ENCODE assay signal across 15 mouse cellular contexts in genomic region chr16:38648783-38649430, GRCm38 (mm10).
DNase-seq lines count a peak whose midpoint lies in the region; ATAC-seq and TF ChIP-seq lines count a peak whose summit lies in the region.
"Had no signal": no experiment of that assay in that cellular context is flagged by ENCODE, and none has a peak within 500 bp of the region (broad histone marks: within the 10 kb centered on the region; RNA-seq: fewer than 3 reads in every experiment).

No protein-coding gene starts in this region.

- DNase-seq in forebrain, embryonic 10.5 days (ENCODE audit: extremely low spot score, low spot score): no peak
- DNase-seq in liver, adult 2 months (ENCODE audit: extremely low read depth, low read depth, low spot score): peak; percentile 45
- DNase-seq in liver, postnatal 0 days: no peak
- no peak for DNase-seq in embryo, embryonic 10 days (ENCODE audit: low spot score)
- no peak for DNase-seq in layer of hippocampus, postnatal 10 days (ENCODE audit: low spot score in 2 of 2)
- no peak for DNase-seq in spleen, postnatal 4 days (ENCODE audit: low spot score in 2 of 2)
- DNase-seq: cerebellum, adult 11-12 months; gastrocnemius, postnatal 10 days; kidney, postnatal 25 days; liver, embryonic 13.5 days; thymus, postnatal 36 days had no signal

- H3K79me2 ChIP-seq in liver, adult 2 months (ENCODE audit: control insufficient read depth, insufficient read depth, low read length): no peaks in the 10 kb centered on the region

- H3K4me3 ChIP-seq in forebrain, embryonic 10.5 days: no peak overlapping the region
- no peak overlapping the region for H3K4me3 ChIP-seq in forebrain, embryonic 13.5 days
- H3K4me3 ChIP-seq in liver, adult 2 months (ENCODE audit: insufficient read depth, low read depth, low read length): no peak overlapping the region
- no peak overlapping the region for H3K4me3 ChIP-seq in liver, postnatal 0 days (ENCODE audit: low read depth, low read length)
- H3K4me3 ChIP-seq in lung, embryonic 15.5 days: no peak overlapping the region
- H3K4me3 ChIP-seq: left cerebral cortex, adult 2 months; liver, embryonic 13.5 days had no signal

- H3K4me2 ChIP-seq in forebrain, embryonic 13.5 days: no peak overlapping the region
- H3K4me2 ChIP-seq in liver, postnatal 0 days (ENCODE audit: low read depth, low read length): no peak overlapping the region
- H3K4me2 ChIP-seq in lung, embryonic 15.5 days: peak overlapping the region; percentile 15; the same call in 1 of the 2 replicates
- H3K4me2 ChIP-seq: liver, embryonic 13.5 days had no signal

- 0 out of 2 replicates have a peak overlapping the region, but pooled peaks have one; percentile 15 for H3K27ac ChIP-seq in forebrain, embryonic 10.5 days
- H3K27ac ChIP-seq in forebrain, embryonic 13.5 days: no peak overlapping the region
- no peak overlapping the region for H3K27ac ChIP-seq in liver, adult 2 months (replicated peaks; ENCODE audit: insufficient read depth, low read depth, low read length)
- no peak overlapping the region for H3K27ac ChIP-seq in liver, postnatal 0 days (ENCODE audit: low read depth)
- H3K27ac ChIP-seq in lung, embryonic 15.5 days: peak overlapping the region; percentile 90
- H3K27ac ChIP-seq: left cerebral cortex, adult 2 months; liver, embryonic 13.5 days had no signal

- no peak for TF ChIP-seq CTCF in liver, adult 2 months (IDR thresholded peaks at IDR 0.05; ENCODE audit: low read depth, low read length)
- TF ChIP-seq CTCF in liver, postnatal 0 days (IDR thresholded peaks at IDR 0.05; ENCODE audit: low read depth): no peak

- WGBS in forebrain, embryonic 10.5 days: 92% methylated on average over 9 of the region's 9 CpGs
- 83% methylated on average over 9 of the region's 9 CpGs for WGBS in forebrain, embryonic 13.5 days
- WGBS in liver, adult 2 months: 56% methylated on average over 9 of the region's 9 CpGs
- 56% methylated on average over 9 of the region's 9 CpGs for WGBS in liver, postnatal 0 days (ENCODE audit: insufficient replicate concordance)
- 43% methylated on average over 9 of the region's 9 CpGs for WGBS in lung, embryonic 15.5 days

- no peak for TF ChIP-seq EP300 in liver, postnatal 0 days (IDR thresholded peaks at IDR 0.05; ENCODE audit: low read depth)

- ATAC-seq in forebrain, embryonic 13.5 days: no peak
- ATAC-seq in liver, postnatal 0 days: no peak
- peak; percentile 51; the same call in 1 of the 2 replicates for ATAC-seq in lung, embryonic 15.5 days (ENCODE audit: borderline replicate concordance, extremely low read depth, low FRiP score, low TSS enrichment)
- ATAC-seq: activated CD4-positive, CD25-positive, alpha-beta regulatory T cell, adult 4 months had no signal

- peaks cover 13% of the 10 kb centered on the region for H3K4me1 ChIP-seq in forebrain, embryonic 10.5 days
- H3K4me1 ChIP-seq in forebrain, embryonic 13.5 days: no peaks in the 10 kb centered on the region
- H3K4me1 ChIP-seq in liver, adult 2 months (ENCODE audit: control insufficient read depth, insufficient read depth, low read length): peaks cover 7% of the 10 kb centered on the region
- H3K4me1 ChIP-seq in liver, postnatal 0 days (ENCODE audit: insufficient read depth): peaks cover 6% of the 10 kb centered on the region; the same call in 1 of the 2 replicates
- peaks cover 51% of the 10 kb centered on the region for H3K4me1 ChIP-seq in lung, embryonic 15.5 days

- no peak overlapping the region for H3K9ac ChIP-seq in forebrain, embryonic 13.5 days
- H3K9ac ChIP-seq in liver, adult 2 months (ENCODE audit: low read depth, low read length): no peak overlapping the region
- H3K9ac ChIP-seq in liver, postnatal 0 days (replicated peaks): no peak overlapping the region
- no peak overlapping the region for H3K9ac ChIP-seq in lung, embryonic 15.5 days
- H3K9ac ChIP-seq: liver, embryonic 13.5 days had no signal

- TF ChIP-seq POLR2A in liver, adult 2 months (IDR thresholded peaks at IDR 0.05; ENCODE audit: extremely low read depth, insufficient read depth, low read length): no peak

- no peaks in the 10 kb centered on the region for H3K27me3 ChIP-seq in forebrain, embryonic 10.5 days (ENCODE audit: poor library complexity, severe bottlenecking)
- no peaks in the 10 kb centered on the region for H3K27me3 ChIP-seq in forebrain, embryonic 13.5 days
- no peaks in the 10 kb centered on the region for H3K27me3 ChIP-seq in liver, adult 2 months (ENCODE audit: control insufficient read depth, insufficient read depth, low read length)
- H3K27me3 ChIP-seq in liver, postnatal 0 days (ENCODE audit: insufficient read depth, low read length): no peaks in the 10 kb centered on the region
- H3K27me3 ChIP-seq in lung, embryonic 15.5 days: no peaks in the 10 kb centered on the region

- H3K36me3 ChIP-seq in forebrain, embryonic 10.5 days (replicated peaks): no peaks in the 10 kb centered on the region
- no peaks in the 10 kb centered on the region for H3K36me3 ChIP-seq in forebrain, embryonic 13.5 days (ENCODE audit: poor library complexity, severe bottlenecking)
- no peaks in the 10 kb centered on the region for H3K36me3 ChIP-seq in liver, adult 2 months (ENCODE audit: control insufficient read depth, insufficient read depth, low read length)
- H3K36me3 ChIP-seq in liver, postnatal 0 days (replicated peaks; ENCODE audit: insufficient read depth, low read length): no peaks in the 10 kb centered on the region
- no peaks in the 10 kb centered on the region for H3K36me3 ChIP-seq in lung, embryonic 15.5 days
- H3K36me3 ChIP-seq: liver, embryonic 13.5 days had no signal

- no peaks in the 10 kb centered on the region for H3K9me3 ChIP-seq in forebrain, embryonic 10.5 days
- H3K9me3 ChIP-seq in forebrain, embryonic 13.5 days (replicated peaks): no peaks in the 10 kb centered on the region
- H3K9me3 ChIP-seq in liver, postnatal 0 days (ENCODE audit: low read length): no peaks in the 10 kb centered on the region
- no peaks in the 10 kb centered on the region for H3K9me3 ChIP-seq in lung, embryonic 15.5 days
- H3K9me3 ChIP-seq: liver, embryonic 13.5 days had no signal

Comparison
In these comparisons a context has a peak if more than half of its experiments do, and no peak if none do; other contexts are left out.
1. H3K27ac ChIP-seq: peak in forebrain, embryonic 10.5 days (single experiment) and lung, embryonic 15.5 days (single experiment); none in forebrain, embryonic 13.5 days (single experiment), liver, adult 2 months (single experiment) and liver, postnatal 0 days (single experiment).